Mouse (Mus musculus) embryonic facial prominence, embryonic 12.5 days (tissue): ENCODE data around the gene Brca1. TPM values are rescaled to one million over a fixed set of nuclear protein-coding genes. Genes with fewer than 3 reads are reported as not detected.
"Not testable (repeated sequence)": the region's sequence is repeated elsewhere in the genome, so short reads cannot be mapped to it uniquely, and the experiment has no call there.

Experiments used
- ATAC-seq: fragments of 200-750 bp; cut with Nextera tagmentation; 2 replicates; pipeline ENCODE4 v1.8.0; 2017; ENCODE audit not compliant: insufficient number of reproducible peaks, insufficient read depth, low FRiP score, low TSS enrichment
- H3K27ac ChIP-seq: fragments of 300-500 bp; sonication (generic); 2 replicates; pipeline ENCODE4 v1.5.1; 2016; ENCODE audit warnings: mild to moderate bottlenecking
- H3K27me3 ChIP-seq: fragments of 300-500 bp; sonication (generic); 2 replicates; pipeline ENCODE4 v1.6.1; 2016; ENCODE audit warnings: mild to moderate bottlenecking, moderate library complexity
- H3K36me3 ChIP-seq: fragments of 300-500 bp; sonication (generic); 2 replicates; pipeline ENCODE4 v1.6.1; 2016; ENCODE audit warnings: mild to moderate bottlenecking
- H3K4me1 ChIP-seq: fragments of 300-500 bp; sonication (generic); 2 replicates; pipeline ENCODE4 v1.6.1; 2016
- H3K4me2 ChIP-seq: fragments of 300-500 bp; sonication (generic); replicated peaks from 2 replicates; pipeline ENCODE4 v1.6.1; 2016; ENCODE audit warnings: mild to moderate bottlenecking, moderate library complexity
- H3K4me3 ChIP-seq: fragments of 300-500 bp; sonication (generic); 2 replicates; pipeline ENCODE4 v1.5.1; 2016; ENCODE audit warnings: mild to moderate bottlenecking
- H3K9ac ChIP-seq: fragments of 300-500 bp; sonication (generic); 2 replicates; pipeline ENCODE4 v1.6.1; 2016; ENCODE audit warnings: mild to moderate bottlenecking, moderate library complexity
- H3K9me3 ChIP-seq: fragments of 300-500 bp; sonication (generic); 2 replicates; pipeline ENCODE4 v1.6.1; 2016; ENCODE audit warnings: mild to moderate bottlenecking, moderate library complexity
- WGBS: fragments of 180-500 bp; shearing (Covaris S2); methylation state at CpG from one replicate; pipeline ENCODE4 v1.1.7; 2016; 5-methylcytosine and 5-hydroxymethylcytosine counted together
- polyA plus RNA-seq: library from polyadenylated mRNA; unstranded; fragments of >200 nt; fragmentation: Nextera tagmentation; extraction: Ambion mirVana; gene quantifications from 2 replicates; pipeline ENCODE4 v1.2.1, GENCODE M21; 2016

The Brca1 gene
- polyA plus RNA-seq, 1 experiment from 2014 or later, result 19.3 TPM

GRCm38 (mm10) chr11:101442760-101443159 is 109.0 kb downstream of the Brca1 start:
- no peak for ATAC-seq
- Histone ChIP-seq H3K4me3 (peak overlapping the region; percentile 84), H3K27ac (peak overlapping the region; percentile 94), H3K36me3 (peaks cover 28% of the 10 kb centered on the region), H3K4me2 (peak overlapping the region; percentile 92), H3K9me3 (no peaks in the 10 kb centered on the region), H3K9ac (peak overlapping the region; percentile 92), H3K4me1 (peaks cover 12% of the 10 kb centered on the region), H3K27me3 (no peaks in the 10 kb centered on the region)
- WGBS, result under 1% methylated on average over 14 of the region's 14 CpGs

- Histone ChIP-seq H3K9me3 (no peaks in the 10 kb centered on the region), H3K4me1 (peaks cover 12% of the 10 kb centered on the region), H3K27me3 (no peaks in the 10 kb centered on the region), H3K4me3 (peak within 1 kb of the TSS; percentile 84), H3K9ac (peak within 1 kb of the TSS; percentile 92), H3K4me2 (peak within 1 kb of the TSS; percentile 92), H3K36me3 (peaks cover 28% of the 10 kb centered on the region), H3K27ac (peak within 1 kb of the TSS; percentile 94)
- peak; percentile 99 for ATAC-seq
- under 1% methylated on average over 42 of the region's 42 CpGs for WGBS
Measured at GRCm38 (mm10) chr11:101442127-101442693, 109.5 kb downstream of the Brca1 start, which contains the start of gene Rpl27. Rpl27 (plus strand) TSS chr11:101442298.

- peaks cover 12% of the 10 kb centered on the region for H3K4me1 ChIP-seq
- H3K36me3 ChIP-seq, result peaks cover 28% of the 10 kb centered on the region
- not testable (repeated sequence) for H3K9me3 ChIP-seq, H3K27me3 ChIP-seq, H3K27ac ChIP-seq, ATAC-seq
- peak overlapping the region; percentile 84 for H3K4me3 ChIP-seq
- H3K4me2 ChIP-seq, result peak overlapping the region; percentile 44
- 40% methylated on average over 15 of the region's 15 CpGs for WGBS
- H3K9ac ChIP-seq, result peak overlapping the region; percentile 24; the same call in 1 of the 2 replicates
Measured at GRCm38 (mm10) chr11:101441450-101442126, 110.2 kb downstream of the Brca1 start.

Other genes starting within 250 kb of the Brca1 start
- 131 and 137 TPM in 2 replicates for gene Becn1, start 249.7 kb downstream of the Brca1 start, polyA plus RNA-seq
- gene Psme3, start 235.7 kb downstream of the Brca1 start, polyA plus RNA-seq, result 163 and 172 TPM in 2 replicates
- gene Aoc2, start 226.9 kb downstream of the Brca1 start, polyA plus RNA-seq, result 1.8 and 2.4 TPM in 2 replicates
- gene Aoc3, start 221.3 kb downstream of the Brca1 start, polyA plus RNA-seq, result 0.04 TPM in 1 of 2 replicates, not detected in the other
- not detected in 2 replicates for gene G6pc, start 184.4 kb downstream of the Brca1 start, polyA plus RNA-seq
- gene Aarsd1, start 134.3 kb downstream of the Brca1 start, polyA plus RNA-seq, result 86.3 and 86.5 TPM in 2 replicates
- 9.6 and 9.9 TPM in 2 replicates for gene Gm27029, start 127.2 kb downstream of the Brca1 start, polyA plus RNA-seq
- gene Rundc1, start 126.9 kb downstream of the Brca1 start, polyA plus RNA-seq, result 22.5 and 23.0 TPM in 2 replicates
- 7.4 and 9.1 TPM in 2 replicates for gene Ptges3l, start 126.6 kb downstream of the Brca1 start, polyA plus RNA-seq
- 361 and 382 TPM in 2 replicates for gene Rpl27, start 109.7 kb downstream of the Brca1 start, polyA plus RNA-seq
- 5.9 and 6.1 TPM in 2 replicates for gene Ifi35, start 103.5 kb downstream of the Brca1 start, polyA plus RNA-seq
- gene Rnd2, start 87.0 kb downstream of the Brca1 start, polyA plus RNA-seq, result 15.2 and 17.2 TPM in 2 replicates
- 32.2 and 35.4 TPM in 2 replicates for gene Vat1, start 85.7 kb downstream of the Brca1 start, polyA plus RNA-seq
- 80.8 and 85.0 TPM in 2 replicates for gene Nbr1, start 194 bp upstream of the Brca1 start, polyA plus RNA-seq
- gene Tmem106a, start 30.3 kb upstream of the Brca1 start, polyA plus RNA-seq, result 2.4 and 2.9 TPM in 2 replicates
- not detected in 2 replicates for gene Gm11634, start 47.3 kb upstream of the Brca1 start, polyA plus RNA-seq
- 44.1 and 51.1 TPM in 2 replicates for gene Rdm1, start 75.2 kb upstream of the Brca1 start, polyA plus RNA-seq
- gene Arl4d, start 113.6 kb upstream of the Brca1 start, polyA plus RNA-seq, result 3.9 and 5.2 TPM in 2 replicates
- 48.1 and 50.4 TPM in 2 replicates for gene Dhx8, start 181.0 kb upstream of the Brca1 start, polyA plus RNA-seq
- gene Etv4, start 233.4 kb upstream of the Brca1 start, polyA plus RNA-seq, result 17.0 and 25.2 TPM in 2 replicates